In the genomic region with DNA sequence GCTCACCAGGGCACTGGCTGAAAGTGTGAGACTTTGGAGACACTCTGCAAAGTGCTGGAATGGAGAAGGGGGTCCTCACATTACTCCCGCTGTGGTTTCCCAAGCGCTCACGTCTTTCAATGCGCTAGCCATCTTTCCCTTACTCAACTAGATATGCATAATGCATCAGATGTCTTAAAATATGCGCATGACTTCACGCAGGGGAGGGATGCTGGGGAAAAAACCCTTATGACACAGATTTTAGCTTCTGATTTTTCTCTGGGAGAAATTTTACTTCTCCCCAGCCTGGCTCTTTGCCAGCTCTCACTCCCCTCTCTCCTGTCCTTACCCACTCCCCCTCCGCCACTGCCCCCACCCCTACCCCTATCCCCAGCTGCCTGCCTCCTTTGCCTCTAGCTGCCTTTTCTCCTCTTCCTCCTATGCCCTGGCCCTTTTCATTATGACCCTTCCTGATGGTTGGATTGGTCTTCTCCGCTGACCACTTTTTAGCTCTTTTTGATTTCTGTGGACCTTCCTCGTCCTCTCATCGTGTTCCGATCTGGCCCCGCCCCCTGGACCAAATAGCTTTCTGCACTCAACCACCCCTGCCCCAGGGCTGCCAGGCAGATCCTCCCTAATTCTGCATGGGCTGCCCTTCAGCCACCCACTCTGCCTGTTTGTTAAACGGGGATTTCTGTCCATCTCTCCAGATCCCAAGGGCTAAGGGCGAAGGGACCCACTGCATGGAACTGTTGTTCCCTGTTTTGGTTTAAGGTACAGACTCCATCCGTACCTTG, we compare ENCODE assay signal across 12 mouse cellular contexts. TPM values are rescaled to one million over a fixed set of nuclear protein-coding genes. Genes with fewer than 3 reads are reported as not detected.
DNase-seq lines count a peak whose midpoint lies in the region; ATAC-seq and TF ChIP-seq lines count a peak whose summit lies in the region.
"Had no signal": no experiment of that assay in that cellular context is flagged by ENCODE, and none has a peak within 500 bp of the region (broad histone marks: within the 10 kb centered on the region; RNA-seq: fewer than 3 reads in every experiment).

No protein-coding gene starts in this region.

- H3K4me1 ChIP-seq in kidney, embryonic 14.5 days (ENCODE audit: control insufficient read depth, insufficient read depth, low read length) = peaks cover 6% of the 10 kb centered on the region; the same call in 1 of the 2 replicates
- H3K4me1 ChIP-seq in forebrain, embryonic 11.5 days (replicated peaks; ENCODE audit: control insufficient read depth, insufficient read depth, low read length) = peaks cover 3% of the 10 kb centered on the region; the same call in 1 of the 2 replicates
- no peaks in the 10 kb centered on the region for H3K4me1 ChIP-seq in limb, embryonic 14.5 days (ENCODE audit: control insufficient read depth, insufficient read depth, low read length)

- no peaks in the 10 kb centered on the region for H3K36me3 ChIP-seq in kidney, embryonic 14.5 days (ENCODE audit: control insufficient read depth, insufficient read depth, low read length)
- no peaks in the 10 kb centered on the region for H3K36me3 ChIP-seq in forebrain, embryonic 11.5 days (ENCODE audit: control insufficient read depth, insufficient read depth, low read length)
- H3K36me3 ChIP-seq in limb, embryonic 14.5 days (ENCODE audit: control insufficient read depth, insufficient read depth, low read length) = no peaks in the 10 kb centered on the region
- H3K36me3 ChIP-seq: embryonic facial prominence, embryonic 13.5 days had no signal

- WGBS in kidney, embryonic 14.5 days = 44% methylated on average over 15 of the region's 15 CpGs
- WGBS in forebrain, embryonic 11.5 days = 39% methylated on average over 15 of the region's 15 CpGs
- WGBS in limb, embryonic 14.5 days = 42% methylated on average over 15 of the region's 15 CpGs

- peak; percentile 35 for ATAC-seq in kidney, embryonic 14.5 days (ENCODE audit: low FRiP score, low TSS enrichment)
- ATAC-seq in CD4-positive, CD25-positive, alpha-beta regulatory T cell, adult 4 months = peak; percentile 23
- peak; percentile 44 for ATAC-seq in forebrain, embryonic 11.5 days (replicated peaks; ENCODE audit: low FRiP score)
- ATAC-seq in limb, embryonic 14.5 days (ENCODE audit: low FRiP score, low read depth) = 0 out of 2 replicates have a peak, but pooled peaks have one; percentile 8
- no peak for ATAC-seq in erythroid progenitor cell, adult 5-6 weeks (replicated peaks; ENCODE audit: low FRiP score, poor library complexity, severe bottlenecking)

- H3K27ac ChIP-seq in kidney, embryonic 14.5 days (ENCODE audit: low read depth, low read length) = no peak overlapping the region
- no peak overlapping the region for H3K27ac ChIP-seq in forebrain, embryonic 11.5 days (ENCODE audit: low read depth, low read length)
- no peak overlapping the region for H3K27ac ChIP-seq in limb, embryonic 14.5 days (replicated peaks; ENCODE audit: low read depth, low read length)
- H3K27ac ChIP-seq: embryonic facial prominence, embryonic 13.5 days had no signal

- no peak overlapping the region for H3K4me3 ChIP-seq in kidney, embryonic 14.5 days (ENCODE audit: low read length)
- H3K4me3 ChIP-seq in forebrain, embryonic 11.5 days (ENCODE audit: low read depth, low read length) = no peak overlapping the region
- H3K4me3 ChIP-seq in limb, embryonic 14.5 days (replicated peaks; ENCODE audit: low read length) = no peak overlapping the region
- H3K4me3 ChIP-seq: embryonic facial prominence, embryonic 13.5 days had no signal

- TF ChIP-seq POLR2A in limb, embryonic 14.5 days (IDR thresholded peaks at IDR 0.05; ENCODE audit: borderline replicate concordance, extremely low read depth, insufficient read depth, insufficient read length) = no peak

- no peak overlapping the region for H3K4me2 ChIP-seq in kidney, embryonic 14.5 days (replicated peaks; ENCODE audit: low read depth, low read length)
- H3K4me2 ChIP-seq in forebrain, embryonic 11.5 days (ENCODE audit: low read depth, low read length, severe bottlenecking) = no peak overlapping the region
- H3K4me2 ChIP-seq in limb, embryonic 14.5 days (replicated peaks; ENCODE audit: low read depth, low read length, severe bottlenecking) = no peak overlapping the region
- H3K4me2 ChIP-seq: embryonic facial prominence, embryonic 13.5 days; liver, embryonic 11.5 days had no signal

- no peaks in the 10 kb centered on the region for H3K9me3 ChIP-seq in kidney, embryonic 14.5 days (ENCODE audit: control insufficient read depth, low read length)
- no peaks in the 10 kb centered on the region for H3K9me3 ChIP-seq in forebrain, embryonic 11.5 days (ENCODE audit: control insufficient read depth, low read length)
- H3K9me3 ChIP-seq in limb, embryonic 14.5 days (ENCODE audit: control insufficient read depth, low read length) = no peaks in the 10 kb centered on the region
- H3K9me3 ChIP-seq: embryonic facial prominence, embryonic 13.5 days had no signal

- H3K9ac ChIP-seq in kidney, embryonic 14.5 days (ENCODE audit: low read depth, low read length) = no peak overlapping the region
- H3K9ac ChIP-seq in forebrain, embryonic 11.5 days (ENCODE audit: low read length) = no peak overlapping the region
- no peak overlapping the region; the same call in 1 of the 2 replicates for H3K9ac ChIP-seq in limb, embryonic 14.5 days (ENCODE audit: low read depth, low read length, severe bottlenecking)

- DNase-seq in kidney, postnatal 14 days = no peak
- no peak for DNase-seq in forebrain, embryonic 11.5 days (ENCODE audit: low spot score)
- no peak for DNase-seq in limb, embryonic 14.5 days (ENCODE audit: low spot score)
- no peak for DNase-seq in ovary, adult 18-20 months (ENCODE audit: low spot score)
- no peak for DNase-seq in adrenal gland, postnatal 10 days

- no peaks in the 10 kb centered on the region for H3K27me3 ChIP-seq in kidney, embryonic 14.5 days (ENCODE audit: control insufficient read depth, insufficient read depth, low read length)
- peaks cover 14% of the 10 kb centered on the region for H3K27me3 ChIP-seq in forebrain, embryonic 11.5 days (ENCODE audit: control insufficient read depth, insufficient read depth, low read length)
- H3K27me3 ChIP-seq in limb, embryonic 14.5 days (ENCODE audit: control insufficient read depth, insufficient read depth, low read length) = 0 out of 2 replicates have a peak, but pooled peaks cover 6% of the 10 kb centered on the region

RNA-seq across cellular contexts. Expression of a gene that starts 6.1 kb away (rescaled TPM):
- polyA plus RNA-seq in kidney, embryonic 14.5 days (2014; fragmentation: Nextera tagmentation; extraction: Ambion mirVana) = 7.4 and 10.1 TPM in 2 replicates
- 1 to 10 TPM in 1 of 2 experiments, under 1 TPM in 1; 0.95 to 1.2 TPM for polyA plus RNA-seq in CD4-positive, CD25-positive, alpha-beta regulatory T cell, adult 4 months (2017; shearing (Covaris generic))
- 2.2 and 2.5 TPM in 2 replicates for polyA plus RNA-seq in forebrain, embryonic 11.5 days (2014; fragmentation: Nextera tagmentation; extraction: Ambion mirVana)
- 7.8 and 9.0 TPM in 2 replicates for polyA plus RNA-seq in limb, embryonic 14.5 days (2012; rRNA removed)
- 2.1 and 2.9 TPM in 2 replicates for polyA plus RNA-seq in limb, embryonic 14.5 days (2014; fragmentation: Nextera tagmentation; extraction: Ambion mirVana)
- total RNA-seq in erythroid progenitor cell, adult 5-6 weeks (2015; ENCODE audit: low replicate concordance) = 0.42 TPM in 1 of 2 replicates, not detected in the other
- 0.30 TPM in 1 of 2 replicates, not detected in the other for total RNA-seq in erythroid progenitor cell, adult 5-6 weeks (2017; ENCODE audit: low replicate concordance)
- 10 to 100 TPM; 17.3 to 22.9 TPM for total RNA-seq in adrenal gland, postnatal 10 days (2021)

RNA-seq across cellular contexts. Expression of a gene that starts 13.5 kb away (rescaled TPM):
- polyA plus RNA-seq in kidney, embryonic 14.5 days (2014; fragmentation: Nextera tagmentation; extraction: Ambion mirVana) = 16.7 and 16.9 TPM in 2 replicates
- polyA plus RNA-seq in CD4-positive, CD25-positive, alpha-beta regulatory T cell, adult 4 months (2017; shearing (Covaris generic)) = 10 to 100 TPM; 12.2 to 16.9 TPM
- polyA plus RNA-seq in forebrain, embryonic 11.5 days (2014; fragmentation: Nextera tagmentation; extraction: Ambion mirVana) = 18.6 and 21.1 TPM in 2 replicates
- 13.8 and 14.2 TPM in 2 replicates for polyA plus RNA-seq in limb, embryonic 14.5 days (2012; rRNA removed)
- 17.1 and 18.4 TPM in 2 replicates for polyA plus RNA-seq in limb, embryonic 14.5 days (2014; fragmentation: Nextera tagmentation; extraction: Ambion mirVana)
- 2.9 and 3.2 TPM in 2 replicates for total RNA-seq in erythroid progenitor cell, adult 5-6 weeks (2015; ENCODE audit: low replicate concordance)
- 3.7 and 5.0 TPM in 2 replicates for total RNA-seq in erythroid progenitor cell, adult 5-6 weeks (2017; ENCODE audit: low replicate concordance)
- 10 to 100 TPM; 54.7 to 56.9 TPM for total RNA-seq in adrenal gland, postnatal 10 days (2021)

RNA-seq across cellular contexts. Expression of a gene that starts 51.7 kb away (rescaled TPM):
- not detected in 2 replicates for polyA plus RNA-seq in kidney, embryonic 14.5 days (2014; fragmentation: Nextera tagmentation; extraction: Ambion mirVana)
- polyA plus RNA-seq in CD4-positive, CD25-positive, alpha-beta regulatory T cell, adult 4 months (2017; shearing (Covaris generic)) = not detected
- polyA plus RNA-seq in forebrain, embryonic 11.5 days (2014; fragmentation: Nextera tagmentation; extraction: Ambion mirVana) = not detected in 2 replicates
- polyA plus RNA-seq in limb, embryonic 14.5 days (2012; rRNA removed) = 0.03 TPM in 1 of 2 replicates, not detected in the other
- 0.07 TPM in 1 of 2 replicates, not detected in the other for polyA plus RNA-seq in limb, embryonic 14.5 days (2014; fragmentation: Nextera tagmentation; extraction: Ambion mirVana)
- total RNA-seq in erythroid progenitor cell, adult 5-6 weeks (2015; ENCODE audit: low replicate concordance) = not detected in 2 replicates
- total RNA-seq in erythroid progenitor cell, adult 5-6 weeks (2017; ENCODE audit: low replicate concordance) = not detected in 2 replicates
- total RNA-seq in adrenal gland, postnatal 10 days (2021) = 1 to 10 TPM; 1.8 to 2.0 TPM
- total RNA-seq: gastrocnemius, postnatal 4 days; megakaryocyte-erythroid progenitor cell, adult 5-6 weeks had no signal
